Mouse (Mus musculus) intestine, embryonic 14.5 days (tissue): ENCODE measurements around the gene Morn3. TPM values are rescaled to one million over a fixed set of nuclear protein-coding genes. Genes with fewer than 3 reads are reported as not detected.

Experiments
- ATAC-seq: fragments of 200-750 bp; cut with Nextera tagmentation; replicated peaks from 2 replicates; pipeline ENCODE4 v1.8.0; 2017; ENCODE audit warnings: low read depth, moderate number of reproducible peaks, moderate TSS enrichment, moderate library complexity; ENCODE audit not compliant: low FRiP score, low TSS enrichment
- DNase-seq: peaks from one replicate; pipeline ENCODE4 v3.0.0-alpha.2; 2018; ENCODE audit warnings: low spot score
- H3K27ac ChIP-seq: fragments of 300-500 bp; sonication (generic); 2 replicates; pipeline ENCODE4 v1.5.1; 2014; ENCODE audit warnings: low read depth, mild to moderate bottlenecking, control low read depth
- H3K27me3 ChIP-seq: fragments of 300-500 bp; sonication (generic); replicated peaks from 2 replicates; pipeline ENCODE4 v1.6.1; 2014; ENCODE audit warnings: low read length, control low read depth; ENCODE audit not compliant: control insufficient read depth, insufficient read depth
- H3K36me3 ChIP-seq: fragments of 300-500 bp; sonication (generic); 2 replicates; pipeline ENCODE4 v1.6.1; 2014; ENCODE audit warnings: low read length, control low read depth; ENCODE audit not compliant: control insufficient read depth, insufficient read depth
- H3K4me1 ChIP-seq: fragments of 300-500 bp; sonication (generic); replicated peaks from 2 replicates; pipeline ENCODE4 v1.6.1; 2014; ENCODE audit warnings: low read length, control low read depth, mixed read lengths; ENCODE audit not compliant: control insufficient read depth, insufficient read depth
- H3K4me2 ChIP-seq: fragments of 300-500 bp; sonication (generic); 2 replicates; pipeline ENCODE4 v1.6.1; 2014; ENCODE audit warnings: low read length
- H3K4me3 ChIP-seq: fragments of 300-500 bp; sonication (generic); 2 replicates; pipeline ENCODE4 v1.5.1; 2014; ENCODE audit warnings: low read depth, low read length, control low read depth, mixed read lengths
- H3K9ac ChIP-seq: fragments of 300-500 bp; sonication (generic); 2 replicates; pipeline ENCODE4 v1.6.1; 2014; ENCODE audit warnings: mild to moderate bottlenecking, low read length
- H3K9me3 ChIP-seq: fragments of 300-500 bp; sonication (generic); 2 replicates; pipeline ENCODE4 v1.6.1; 2016; ENCODE audit warnings: low read length, control low read depth; ENCODE audit not compliant: control insufficient read depth
- WGBS: fragments of 180-500 bp; shearing (Covaris S2); extraction: QIAGEN DNeasy Blood & Tissue Kit; methylation state at CpG from one replicate; pipeline ENCODE4 v1.1.7; 2014; 5-methylcytosine and 5-hydroxymethylcytosine counted together
- polyA plus RNA-seq: library from polyadenylated mRNA; unstranded; fragments of >200 nt; fragmentation: Nextera tagmentation; extraction: Ambion mirVana; gene quantifications from 2 replicates; pipeline ENCODE4 v1.2.1, GENCODE M21; 2014

The Morn3 gene
- polyA plus RNA-seq, 1 experiment from 2014 or later = 1.5 TPM

DNA sequence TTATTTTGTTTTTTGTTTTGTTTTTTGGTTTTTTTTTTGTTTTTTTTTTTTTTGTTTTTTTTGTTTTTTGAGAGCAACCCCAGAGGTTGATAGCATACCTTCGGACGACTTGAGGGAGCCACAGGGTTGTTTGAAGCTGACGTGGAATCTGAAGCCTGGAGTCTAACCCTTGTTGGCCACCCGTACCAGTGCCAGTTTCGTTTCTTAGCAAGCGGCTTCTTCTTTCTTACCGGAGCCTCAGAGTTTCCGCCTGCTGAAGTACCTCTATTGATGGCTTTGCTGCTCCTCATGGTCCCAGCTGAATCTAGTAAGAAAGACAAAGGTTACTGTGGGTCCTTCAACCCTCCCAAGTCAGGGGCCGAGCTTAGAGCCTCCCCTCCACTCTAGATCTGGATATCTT is 35.1 kb downstream of the Morn3 start:
- no peak for ATAC-seq
- Histone ChIP-seq H3K9ac (no peak overlapping the region), H3K27ac (no peak overlapping the region), H3K36me3 (no peaks in the 10 kb centered on the region), H3K4me3 (no peak overlapping the region), H3K4me1 (peaks cover 18% of the 10 kb centered on the region), H3K27me3 (no peaks in the 10 kb centered on the region), H3K9me3 (no peaks in the 10 kb centered on the region), H3K4me2 (no peak overlapping the region)
- no peak for DNase-seq
- 93% methylated on average over 9 of the region's 9 CpGs for WGBS

- H3K4me3 ChIP-seq = no peak overlapping the region
- DNase-seq (no peak), ATAC-seq (no peak)
- peaks cover 9% of the 10 kb centered on the region for H3K4me1 ChIP-seq
- no peaks in the 10 kb centered on the region for H3K9me3 ChIP-seq
- no peak overlapping the region for H3K9ac ChIP-seq
- 92% methylated on average over 6 of the region's 6 CpGs for WGBS
- H3K36me3 ChIP-seq = no peaks in the 10 kb centered on the region
- H3K27ac ChIP-seq = no peak overlapping the region
- no peak overlapping the region for H3K4me2 ChIP-seq
- H3K27me3 ChIP-seq = no peaks in the 10 kb centered on the region
Measured at GRCm38 (mm10) chr5:123010806-123011205, 36.0 kb downstream of the Morn3 start.

- Histone ChIP-seq H3K9ac (no peak overlapping the region), H3K4me1 (peaks cover 8% of the 10 kb centered on the region; the same call in 1 of the 2 replicates), H3K4me2 (no peak overlapping the region), H3K9me3 (no peaks in the 10 kb centered on the region), H3K27ac (no peak overlapping the region), H3K27me3 (no peaks in the 10 kb centered on the region), H3K36me3 (no peaks in the 10 kb centered on the region), H3K4me3 (no peak overlapping the region)
- DNase-seq (no peak), ATAC-seq (no peak)
- 54% methylated on average over 11 of the region's 11 CpGs for WGBS
Measured at GRCm38 (mm10) chr5:123009873-123010272, 36.9 kb downstream of the Morn3 start.

- H3K9me3 ChIP-seq = no peaks in the 10 kb centered on the region
Measured at GRCm38 (mm10) chr5:123008877-123009493, 37.8 kb downstream of the Morn3 start.

GRCm38 (mm10) chr5:123005716-123006592 is 40.9 kb downstream of the Morn3 start:
- ATAC-seq = 0 out of 2 replicates have a peak, but pooled peaks have one; percentile 4
- no peak for DNase-seq
- no peak overlapping the region for H3K4me3 ChIP-seq
- no peaks in the 10 kb centered on the region for H3K27me3 ChIP-seq
- WGBS = 52% methylated on average over 19 of the region's 19 CpGs
- no peaks in the 10 kb centered on the region for H3K9me3 ChIP-seq
- H3K4me2 ChIP-seq = no peak overlapping the region
- no peaks in the 10 kb centered on the region for H3K36me3 ChIP-seq
- H3K27ac ChIP-seq = no peak overlapping the region
- H3K9ac ChIP-seq = no peak overlapping the region
- H3K4me1 ChIP-seq = no peaks in the 10 kb centered on the region

More at GRCm38 (mm10) chr5:123008877-123009493, 37.8 kb downstream of the Morn3 start:
- no peak overlapping the region for H3K9ac ChIP-seq
- peaks cover 3% of the 10 kb centered on the region; the same call in 1 of the 2 replicates for H3K4me1 ChIP-seq
- DNase-seq = no peak
- H3K36me3 ChIP-seq = no peaks in the 10 kb centered on the region
- H3K27ac ChIP-seq = no peak overlapping the region
- no peak for ATAC-seq
- no peak overlapping the region for H3K4me3 ChIP-seq
- no peaks in the 10 kb centered on the region for H3K27me3 ChIP-seq
- no peak overlapping the region for H3K4me2 ChIP-seq
- 70% methylated on average over 7 of the region's 7 CpGs for WGBS

DNA sequence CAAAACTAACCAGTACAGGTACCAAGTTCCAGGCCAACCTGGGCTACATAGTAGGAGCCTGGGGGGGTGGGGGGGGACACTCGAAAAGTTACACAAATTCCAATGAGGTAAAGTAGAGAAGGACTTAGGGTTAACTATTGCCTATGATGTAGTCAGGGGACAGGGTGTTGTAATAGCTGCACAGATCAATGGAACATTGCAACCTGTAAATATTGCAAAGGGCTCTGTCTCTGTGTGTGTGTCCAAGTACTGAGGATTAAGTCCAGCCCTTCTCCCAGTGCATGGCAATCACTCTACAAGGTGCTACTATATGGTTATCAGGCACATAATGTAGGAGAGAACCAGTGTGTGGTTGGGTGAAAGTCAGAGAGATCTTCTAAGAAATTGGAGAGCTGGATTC is 45.9 kb downstream of the Morn3 start:
- DNase-seq = no peak
- Histone ChIP-seq H3K27me3 (no peaks in the 10 kb centered on the region), H3K27ac (no peak overlapping the region), H3K9me3 (no peaks in the 10 kb centered on the region), H3K4me1 (no peaks in the 10 kb centered on the region), H3K4me2 (no peak overlapping the region), H3K4me3 (no peak overlapping the region), H3K9ac (no peak overlapping the region), H3K36me3 (no peaks in the 10 kb centered on the region)
- 64% methylated on average over 1 of the region's 1 CpGs for WGBS
- no peak for ATAC-seq

GRCm38 (mm10) chr5:122997205-122998204 is 49.3 kb downstream of the Morn3 start:
- DNase-seq (no peak), ATAC-seq (no peak)
- Histone ChIP-seq H3K9ac (no peak overlapping the region), H3K36me3 (no peaks in the 10 kb centered on the region), H3K27ac (no peak overlapping the region), H3K4me2 (no peak overlapping the region), H3K4me3 (no peak overlapping the region), H3K9me3 (no peaks in the 10 kb centered on the region), H3K4me1 (no peaks in the 10 kb centered on the region), H3K27me3 (no peaks in the 10 kb centered on the region)
- WGBS = 82% methylated on average over 18 of the region's 18 CpGs

- no peak overlapping the region for H3K27ac ChIP-seq
- no peaks in the 10 kb centered on the region for H3K27me3 ChIP-seq
- DNase-seq (no peak), ATAC-seq (0 out of 2 replicates have a peak, but pooled peaks have one; percentile 16)
- WGBS = 5% methylated on average over 1 of the region's 1 CpGs
- no peak overlapping the region for H3K4me3 ChIP-seq
- peaks cover 17% of the 10 kb centered on the region for H3K4me1 ChIP-seq
- no peaks in the 10 kb centered on the region for H3K9me3 ChIP-seq
- no peaks in the 10 kb centered on the region for H3K36me3 ChIP-seq
- no peak overlapping the region for H3K9ac ChIP-seq
- H3K4me2 ChIP-seq = peak overlapping the region; percentile 9; the same call in 1 of the 2 replicates
Measured at GRCm38 (mm10) chr5:122994910-122995309, 51.9 kb downstream of the Morn3 start.
